Mouse (Mus musculus): ENCODE results near the gene Atp1a2.
A peak's percentile ranks its signal among the peaks of the same experiment; 100 is the strongest.

Atp1a2 gene

GRCm38 (mm10) chr1:172324725-172325124 lies 26.9 kb upstream of the Atp1a2 start:
- ATAC-seq (ENCODE audit: low TSS enrichment) = peak; percentile 13

GRCm38 (mm10) chr1:172323801-172324359 lies 26.0 kb upstream of the Atp1a2 start:
- ATAC-seq (ENCODE audit: low TSS enrichment) = peak; percentile 17

- no peak for ATAC-seq (ENCODE audit: low TSS enrichment)
These were observed 25.4 kb upstream of the Atp1a2 start for GRCm38 (mm10) chr1:172323298-172323697.

- no peak for ATAC-seq (ENCODE audit: low TSS enrichment)
These were observed 24.9 kb upstream of the Atp1a2 start for GRCm38 (mm10) chr1:172322725-172323124.

- ATAC-seq (ENCODE audit: low TSS enrichment) = peak; percentile 25
These were observed 22.1 kb upstream of the Atp1a2 start for GRCm38 (mm10) chr1:172319921-172320411.

GRCm38 (mm10) chr1:172319346-172319745 lies 21.5 kb upstream of the Atp1a2 start:
- ATAC-seq (ENCODE audit: low TSS enrichment) = no peak

- peak; percentile 2; the same call in 1 of the 2 replicates for ATAC-seq (ENCODE audit: low TSS enrichment)
These were observed 20.7 kb upstream of the Atp1a2 start for GRCm38 (mm10) chr1:172318424-172319035.

- ATAC-seq (ENCODE audit: low TSS enrichment) = no peak
These were observed 20.1 kb upstream of the Atp1a2 start for GRCm38 (mm10) chr1:172317946-172318345.

- no peak for ATAC-seq (ENCODE audit: low TSS enrichment)
These were observed 19.6 kb upstream of the Atp1a2 start for GRCm38 (mm10) chr1:172317431-172317830.

GRCm38 (mm10) chr1:172314911-172315310 lies 17.0 kb upstream of the Atp1a2 start:
- ATAC-seq (ENCODE audit: low TSS enrichment) = no peak

- peak; percentile 2; the same call in 1 of the 2 replicates for ATAC-seq (ENCODE audit: low TSS enrichment)
These were observed 15.9 kb upstream of the Atp1a2 start for GRCm38 (mm10) chr1:172313613-172314411.

GRCm38 (mm10) chr1:172312768-172313561 lies 15.1 kb upstream of the Atp1a2 start:
- peak; percentile 2; the same call in 1 of the 2 replicates for ATAC-seq (ENCODE audit: low TSS enrichment)

- peak; percentile 3 for ATAC-seq (ENCODE audit: low TSS enrichment)
These were observed 14.3 kb upstream of the Atp1a2 start for GRCm38 (mm10) chr1:172311921-172312767.

GRCm38 (mm10) chr1:172311248-172311906 lies 13.5 kb upstream of the Atp1a2 start:
- peak; percentile 21 for ATAC-seq (ENCODE audit: low TSS enrichment)

- peak; percentile 16 for ATAC-seq (ENCODE audit: low TSS enrichment)
These were observed 12.0 kb upstream of the Atp1a2 start for GRCm38 (mm10) chr1:172309699-172310398.

GRCm38 (mm10) chr1:172308409-172308808 lies 10.5 kb upstream of the Atp1a2 start:
- ATAC-seq (ENCODE audit: low TSS enrichment) = no peak

- ATAC-seq (ENCODE audit: low TSS enrichment) = no peak
These were observed 10.1 kb upstream of the Atp1a2 start for GRCm38 (mm10) chr1:172307936-172308335.

GRCm38 (mm10) chr1:172306885-172307284 lies 9.0 kb upstream of the Atp1a2 start:
- ATAC-seq (ENCODE audit: low TSS enrichment) = no peak

GRCm38 (mm10) chr1:172306196-172306595 lies 8.3 kb upstream of the Atp1a2 start:
- no peak for ATAC-seq (ENCODE audit: low TSS enrichment)

- ATAC-seq (ENCODE audit: low TSS enrichment) = no peak
These were observed 7.8 kb upstream of the Atp1a2 start for GRCm38 (mm10) chr1:172305635-172306034.
